Mouse (Mus musculus) Patski (cell line): ENCODE data around the gene Zmym1. TPM values are rescaled to one million over a fixed set of nuclear protein-coding genes. Genes with fewer than 3 reads are reported as not detected.
"Not testable (repeated sequence)": the region's sequence is repeated elsewhere in the genome, so short reads cannot be mapped to it uniquely, and the experiment has no call there.

Source experiments
- ATAC-seq: fragments of 100-300 bp; one replicate; pipeline ENCODE4 v1.8.0; 2021
- CTCF ChIA-PET: fragments of 350-600 bp; sonication (Branson Sonifier 250); formaldehyde crosslinking; loops from one replicate; lab custom pipeline; 2022; ENCODE audit warnings: inconsistent platforms; lab: Charles Lee
- POLR2A ChIA-PET: fragments of 350-600 bp; sonication (Branson Sonifier 250); formaldehyde crosslinking; loops from one replicate; lab custom pipeline; 2022; ENCODE audit warnings: antibody characterized with exemption, inconsistent platforms; lab: Charles Lee
- DNase-seq: peaks from one replicate; pipeline ENCODE4 v3.0.0-alpha.2; 2011; ENCODE audit warnings: low read depth, low spot score
- H3K27me3 ChIP-seq: fragments of 371-371 bp; one replicate; pipeline ENCODE4 v1.5.1; 2021
- CTCF ChIP-seq: fragments of 100-300 bp; IDR thresholded peaks from one replicate; pipeline ENCODE4 v1.5.1; 2021
- in situ Hi-C: fragments of 300-500 bp; cut with MboI; formaldehyde crosslinking; loops from 3 replicates; pipeline ENCODE4 v1.11.1; 2018; ENCODE audit warnings: low pct_unique_long_range_greater_than_20kb, mixed read lengths
- polyA plus RNA-seq: library from polyadenylated mRNA; unstranded; gene quantifications from one replicate; pipeline ENCODE4 v1.2.3, GENCODE M21; 2021

Zmym1 gene
- polyA plus RNA-seq, 1 experiment from 2014 or later = 5.7 TPM

GRCm38 (mm10) chr4:127005113-127005936 lies 55.6 kb downstream of the Zmym1 start:
- POLR2A ChIA-PET = no interaction called here
- CTCF ChIA-PET = no interaction called here
- TF ChIP-seq CTCF = no peak
- DNase-seq (no peak), ATAC-seq (no peak)
- H3K27me3 ChIP-seq = peaks cover 4% of the 10 kb centered on the region
- in situ Hi-C loops = no loop called here

- in situ Hi-C loops = no loop called here
- TF ChIP-seq CTCF = no peak
- ChIA-PET POLR2A (no interaction called here), CTCF (no interaction called here)
- ATAC-seq (no peak), DNase-seq (no peak)
- peaks cover 4% of the 10 kb centered on the region for H3K27me3 ChIP-seq
Observed at GRCm38 (mm10) chr4:127004384-127004783, 56.6 kb downstream of the Zmym1 start.

- no peak for ATAC-seq
- no peak for TF ChIP-seq CTCF
- POLR2A ChIA-PET = no interaction called here
- in situ Hi-C loops = no loop called here
- DNase-seq = no peak
- CTCF ChIA-PET = no interaction called here
- peaks cover 4% of the 10 kb centered on the region for H3K27me3 ChIP-seq
Observed at GRCm38 (mm10) chr4:127000601-127001105, 60.3 kb downstream of the Zmym1 start.

GRCm38 (mm10) chr4:126999372-126999771 lies 61.6 kb downstream of the Zmym1 start:
- CTCF ChIA-PET, DNase-seq, POLR2A ChIA-PET, in situ Hi-C loops, H3K27me3 ChIP-seq, ATAC-seq: not testable (repeated sequence)

Other genes starting within 250 kb of the Zmym1 start
- gene Zmym4, start 93.0 kb downstream of the Zmym1 start, polyA plus RNA-seq = 22.2 TPM
- gene Sfpq, start 39.8 kb downstream of the Zmym1 start, polyA plus RNA-seq = 312 TPM
- 20.9 TPM for gene Zmym6, start 16.2 kb upstream of the Zmym1 start, polyA plus RNA-seq
- gene Tmem35b, start 62.5 kb upstream of the Zmym1 start, polyA plus RNA-seq = 40.9 TPM
- 0.85 TPM for gene Dlgap3, start 108.1 kb upstream of the Zmym1 start, polyA plus RNA-seq
- 48.3 TPM for gene Smim12, start 182.6 kb upstream of the Zmym1 start, polyA plus RNA-seq